Mouse (Mus musculus) adrenal gland (tissue): ENCODE measurements at regions not wholly inside any gene's neighbourhood (a gene's known extent, or its start where the extent isn't known, plus 50 kb on each side); places are given as distances from the start of the nearest gene placed in this dataset.

Experiments used
- intact Hi-C: fragments of 180-260 bp; cut with DNase I; formaldehyde crosslinking; loops from one replicate; pipeline ENCODE4 v1.15.1; 2025

GRCm38 (mm10) chr1:152313480-152313879 lies 73.0 kb downstream of the Tsen15 start:
- intact Hi-C loops, result no loop called here

DNA sequence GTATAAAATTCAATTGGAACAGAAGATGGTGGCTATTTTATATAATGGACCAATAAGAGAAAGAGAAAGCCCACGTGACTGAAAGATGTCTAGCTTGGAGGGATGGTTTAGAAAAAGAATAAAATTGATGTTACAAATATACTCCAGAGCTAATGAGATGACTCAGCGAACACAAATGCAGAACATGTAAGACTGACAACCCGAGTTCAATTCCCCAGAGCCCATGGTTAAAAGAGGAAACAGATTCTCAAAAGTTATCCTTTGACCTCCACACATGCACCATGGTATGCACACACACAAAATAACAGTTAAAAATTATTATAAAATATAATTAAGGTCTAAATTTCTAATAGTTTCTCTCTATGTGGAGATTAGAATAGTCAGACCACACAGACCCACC lies 81.0 kb downstream of the Tsen15 start:
- intact Hi-C loops, result no loop called here

GRCm38 (mm10) chr1:152304487-152305130 lies 81.9 kb downstream of the Tsen15 start:
- intact Hi-C loops, result no loop called here

GRCm38 (mm10) chr1:152301355-152301754 lies 85.1 kb downstream of the Tsen15 start:
- intact Hi-C loops, result no loop called here

- intact Hi-C loops, result loop anchor here (5.0 kb wide), 1 partner anchor 75 kb away; no protein-coding TSS in a partner anchor
Observed at GRCm38 (mm10) chr1:152292196-152292736, 94.2 kb downstream of the Tsen15 start.

- intact Hi-C loops, result loop anchor here (5.0 kb wide), 1 partner anchor 77 kb away; no protein-coding TSS in a partner anchor
Observed at GRCm38 (mm10) chr1:152290768-152291167, 95.7 kb downstream of the Tsen15 start.

DNA sequence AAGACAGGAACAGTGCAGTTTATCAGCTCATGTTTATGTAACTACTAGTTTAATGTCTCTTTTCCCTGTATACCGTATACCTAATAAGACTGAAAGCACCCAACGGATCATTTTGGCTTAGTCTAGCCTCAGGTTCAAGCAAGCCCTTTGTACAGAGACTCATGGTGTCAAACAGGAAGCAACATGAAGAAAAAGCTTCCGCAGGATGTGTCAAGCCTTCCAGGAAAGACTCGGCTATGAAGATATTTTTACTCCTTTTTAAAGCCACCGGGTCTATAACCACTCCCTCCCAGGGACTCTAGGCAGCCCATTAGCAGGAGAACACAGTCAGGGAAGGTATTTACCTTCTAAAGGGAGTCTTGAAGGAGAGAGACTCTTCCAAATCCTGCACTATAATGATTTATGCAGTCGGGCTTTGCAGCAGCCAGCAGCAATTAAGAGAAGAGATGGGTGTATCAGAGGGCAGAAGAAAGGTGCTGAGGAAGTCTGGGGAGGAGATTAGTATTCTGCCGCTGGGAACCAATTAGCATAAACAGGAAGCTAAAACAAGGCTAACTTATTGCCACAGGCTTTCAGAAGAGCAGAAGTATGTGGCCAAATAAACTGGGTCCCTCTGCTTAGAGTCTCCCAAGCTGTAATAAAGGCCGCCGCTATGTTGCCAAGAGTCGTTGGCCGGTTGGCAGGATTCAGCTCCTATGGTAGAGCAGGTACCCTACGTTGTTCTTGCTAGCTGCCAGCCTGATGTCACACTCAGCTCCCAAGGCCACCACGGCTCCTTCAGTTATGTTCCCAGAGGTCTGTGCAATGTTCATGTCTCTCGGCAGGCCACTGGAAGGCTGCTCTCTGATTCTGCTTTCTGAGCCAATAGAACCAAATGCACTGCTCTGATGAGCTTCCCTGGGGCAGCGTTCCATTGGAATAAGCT lies 98.7 kb downstream of the Tsen15 start:
- intact Hi-C loops, result loop anchor here (2.0 to 5.0 kb wide), 2 partner anchors 61 to 461 kb away; no protein-coding TSS in a partner anchor

DNA sequence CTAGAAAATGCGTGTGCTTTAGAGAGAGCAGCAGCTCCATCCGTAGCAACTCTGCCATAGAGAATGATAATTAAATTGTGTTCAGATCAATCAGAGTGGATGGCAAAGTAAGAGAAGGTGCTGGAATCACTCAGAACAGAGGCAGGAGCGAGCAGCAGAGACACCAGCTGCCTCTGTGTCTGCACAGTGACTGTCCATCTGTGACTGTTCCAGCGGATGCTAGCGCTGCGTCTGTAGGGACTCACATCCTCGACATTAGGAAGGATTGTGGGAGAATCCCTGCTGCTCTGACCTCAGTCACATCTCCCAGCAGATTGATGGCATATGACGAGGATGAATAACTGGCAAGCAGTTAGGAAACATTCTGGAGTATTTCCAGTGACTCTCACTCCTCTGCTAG lies 99.8 kb downstream of the Tsen15 start:
- intact Hi-C loops, result loop anchor here (2.0 to 5.0 kb wide), 2 partner anchors 59 to 460 kb away; no protein-coding TSS in a partner anchor

DNA sequence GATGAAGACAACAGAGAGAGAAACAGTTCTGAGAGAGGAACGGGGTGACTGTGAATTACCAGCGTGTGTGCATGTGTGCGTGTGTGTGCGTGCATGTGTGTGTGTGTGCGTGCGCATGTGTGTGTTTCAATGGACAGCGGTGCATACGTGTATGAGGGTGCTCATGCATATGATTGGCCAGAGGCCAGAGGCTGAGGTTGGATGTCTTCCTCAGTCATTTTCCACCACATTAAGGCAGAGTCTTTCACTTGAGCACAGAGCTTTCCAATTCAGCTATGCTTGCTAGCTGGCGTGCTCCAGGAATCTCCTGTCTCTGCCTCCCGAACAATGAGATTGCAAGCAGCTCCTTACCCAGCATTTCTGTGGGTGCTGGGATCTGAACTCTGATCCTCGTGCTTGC lies 104.4 kb downstream of the Tsen15 start:
- intact Hi-C loops, result no loop called here

DNA sequence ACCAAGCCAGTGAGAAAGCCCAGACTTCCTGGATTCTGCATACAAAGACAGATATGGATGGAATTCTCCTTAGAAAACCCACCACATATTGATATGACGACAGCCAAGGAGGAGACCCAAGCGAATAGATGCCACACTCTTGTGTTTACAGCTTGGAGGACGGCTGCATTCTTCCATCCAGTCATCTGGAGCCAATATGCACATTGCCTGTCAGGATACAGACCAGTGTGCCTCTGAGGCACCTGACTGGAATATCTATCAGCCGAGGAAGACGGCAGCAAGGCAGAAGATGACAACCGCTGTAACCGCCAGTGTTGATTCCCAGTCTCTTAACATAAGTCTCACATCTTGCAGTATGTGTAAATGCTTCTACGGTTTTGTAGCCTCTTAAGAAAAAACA lies 105.3 kb downstream of the Tsen15 start:
- intact Hi-C loops, result no loop called here

- intact Hi-C loops, result no loop called here
Observed at GRCm38 (mm10) chr1:152280014-152280413, 106.5 kb downstream of the Tsen15 start.

DNA sequence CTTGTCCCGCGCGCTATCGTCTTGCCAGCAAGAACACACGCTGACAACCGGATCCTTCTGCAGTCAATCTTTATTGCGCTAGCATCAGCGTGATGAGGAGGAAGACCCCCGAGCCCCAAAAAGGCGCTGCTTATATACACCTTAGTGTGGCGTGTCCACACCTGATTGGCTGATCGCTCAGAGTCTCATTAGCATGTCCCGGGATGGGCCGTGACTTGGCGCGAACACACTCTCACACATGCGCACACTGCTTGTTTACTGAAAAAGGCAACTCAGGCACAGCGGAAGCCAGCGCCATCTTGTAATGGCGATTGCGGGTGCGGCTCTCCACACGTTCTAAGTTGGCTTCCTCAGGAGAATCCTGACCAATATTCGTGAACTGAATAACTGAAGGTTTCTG lies 111.5 kb downstream of the Tsen15 start:
- intact Hi-C loops, result no loop called here

DNA sequence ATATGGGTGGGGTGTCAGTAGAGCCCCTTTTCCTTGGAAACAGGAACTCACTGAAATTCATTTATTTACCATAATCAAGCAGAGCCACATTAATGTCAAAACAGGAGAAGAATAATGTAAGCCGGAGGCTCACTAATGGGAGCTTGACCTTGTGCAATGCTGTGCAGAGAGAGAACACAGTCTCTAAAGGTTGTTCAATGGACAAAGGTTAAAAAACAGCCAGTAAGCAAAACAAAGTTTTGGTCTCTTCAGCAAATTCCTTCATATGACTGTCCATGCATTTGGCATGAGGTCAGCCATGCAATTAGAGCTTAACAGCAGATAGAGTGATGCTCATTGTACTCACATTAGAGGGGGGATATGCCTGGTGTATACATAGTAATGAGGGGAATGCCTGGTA lies 113.1 kb downstream of the Tsen15 start:
- intact Hi-C loops, result no loop called here

GRCm38 (mm10) chr1:152269936-152270702 lies 116.4 kb downstream of the Tsen15 start:
- intact Hi-C loops, result no loop called here

DNA sequence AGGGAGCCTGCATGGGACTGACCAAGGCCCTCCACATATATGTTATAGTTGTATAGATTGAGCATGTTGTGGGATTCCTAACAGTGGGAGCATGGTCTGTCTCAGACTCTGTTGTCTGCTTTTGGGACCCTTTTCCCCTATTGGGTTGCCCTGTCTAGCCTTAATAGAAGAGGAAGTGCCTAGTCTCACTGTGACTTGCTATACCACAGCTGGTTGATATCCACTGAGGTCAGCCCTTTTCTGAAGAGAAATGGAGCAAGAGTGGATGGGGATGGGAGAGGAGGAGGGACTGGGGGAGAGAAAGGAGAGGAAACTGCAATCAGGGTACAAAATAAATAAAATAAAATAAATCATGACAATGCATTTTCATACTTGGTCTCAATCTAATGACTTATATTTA lies 120.1 kb downstream of the Tsen15 start:
- intact Hi-C loops, result no loop called here

DNA sequence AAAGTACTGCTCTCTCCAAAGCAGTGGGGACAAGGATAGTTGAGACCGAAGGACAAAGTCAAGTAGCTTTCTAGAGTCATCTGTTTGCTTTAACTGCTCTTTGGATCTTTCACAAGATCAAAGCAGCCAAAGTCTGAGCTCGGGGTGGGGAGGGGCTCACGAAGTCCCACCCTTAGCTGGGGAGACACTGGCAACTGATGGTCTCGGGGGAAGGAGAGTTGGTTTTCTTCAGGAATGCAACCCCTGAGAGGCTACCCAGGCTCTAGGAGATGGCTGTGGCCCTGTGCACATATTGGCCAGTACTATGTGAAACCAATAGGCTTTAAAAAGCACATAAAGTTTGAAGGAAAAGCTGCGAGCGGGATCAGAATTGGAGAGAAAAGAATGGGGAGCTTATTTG lies 121.5 kb downstream of the Tsen15 start:
- intact Hi-C loops, result no loop called here

DNA sequence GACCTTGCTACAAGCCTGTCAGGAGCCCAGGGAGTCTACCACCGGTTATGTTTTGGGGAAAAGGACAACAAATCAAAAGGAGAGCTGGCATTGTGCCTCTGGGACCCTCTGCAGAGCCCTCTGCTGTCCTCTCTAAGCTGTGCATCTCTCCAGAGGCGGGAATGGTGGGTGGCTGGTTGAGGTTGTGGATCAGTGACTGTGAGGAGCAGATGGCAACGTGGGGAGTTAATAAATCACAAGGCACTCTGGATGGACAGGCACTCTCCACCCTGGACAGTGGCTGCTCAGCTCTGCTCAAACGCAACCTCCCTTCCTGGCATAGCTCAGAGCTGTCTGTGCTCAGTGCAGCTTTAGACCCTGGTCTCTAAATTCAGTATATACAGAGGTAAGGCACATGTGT lies 125.0 kb downstream of the Tsen15 start:
- intact Hi-C loops, result no loop called here

DNA sequence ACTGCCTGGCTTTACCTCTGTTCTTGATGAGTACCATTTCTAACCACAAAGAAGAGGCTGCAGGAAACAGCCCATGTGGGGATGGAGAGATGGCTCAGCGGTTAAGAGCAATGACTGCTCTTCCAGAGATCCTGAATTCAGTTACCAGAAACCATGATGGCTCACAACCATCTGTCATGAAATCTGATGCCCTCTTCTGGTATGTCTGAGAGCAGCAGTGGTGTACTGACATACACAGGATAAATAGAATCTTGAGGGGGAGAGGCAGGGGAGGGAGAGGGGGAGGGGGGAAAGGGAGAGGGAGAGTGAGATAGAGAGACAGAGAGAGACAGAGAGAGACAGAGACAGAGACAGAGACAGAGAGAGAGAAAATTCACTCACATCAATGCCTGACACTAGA lies 125.5 kb downstream of the Tsen15 start:
- intact Hi-C loops, result no loop called here

DNA sequence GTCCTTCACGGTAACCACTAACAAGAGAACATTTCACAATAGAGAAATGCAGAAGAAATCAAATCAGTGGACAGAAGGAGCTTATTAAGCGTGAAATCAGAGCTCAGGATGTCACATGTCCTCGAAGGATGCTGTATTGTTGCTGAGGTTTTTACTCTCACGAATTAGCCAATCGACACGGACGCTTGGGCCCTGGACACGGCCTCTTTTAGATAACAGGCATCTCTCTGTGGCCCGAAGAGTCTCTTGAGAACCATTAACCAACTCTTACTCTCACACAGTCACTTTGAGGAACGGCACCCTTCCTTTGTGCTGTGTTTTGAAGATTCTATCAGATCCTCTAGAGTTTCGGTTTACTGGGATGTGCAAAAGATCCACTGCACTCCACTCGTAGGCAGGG lies 128.2 kb downstream of the Tsen15 start:
- intact Hi-C loops, result no loop called here

DNA sequence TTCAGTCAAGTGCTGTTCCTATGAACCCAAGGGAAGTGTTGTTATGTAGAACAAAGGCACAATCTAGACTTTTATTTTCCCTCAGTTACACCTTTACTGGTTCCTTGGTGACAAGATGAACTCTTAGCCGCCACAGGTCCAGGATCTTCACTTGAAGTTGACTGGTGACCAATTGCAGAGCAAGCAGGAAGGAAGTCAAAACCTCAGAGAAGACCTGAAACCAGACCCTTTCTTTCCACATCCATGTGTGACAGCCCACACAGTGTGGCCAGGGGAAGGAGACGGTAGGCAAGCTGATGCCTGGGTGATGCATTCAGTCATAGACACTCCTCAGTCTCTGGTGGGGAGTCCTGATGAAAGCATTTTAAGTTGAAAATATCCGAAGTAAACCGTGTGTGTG lies 132.6 kb downstream of the Tsen15 start:
- intact Hi-C loops, result no loop called here

DNA sequence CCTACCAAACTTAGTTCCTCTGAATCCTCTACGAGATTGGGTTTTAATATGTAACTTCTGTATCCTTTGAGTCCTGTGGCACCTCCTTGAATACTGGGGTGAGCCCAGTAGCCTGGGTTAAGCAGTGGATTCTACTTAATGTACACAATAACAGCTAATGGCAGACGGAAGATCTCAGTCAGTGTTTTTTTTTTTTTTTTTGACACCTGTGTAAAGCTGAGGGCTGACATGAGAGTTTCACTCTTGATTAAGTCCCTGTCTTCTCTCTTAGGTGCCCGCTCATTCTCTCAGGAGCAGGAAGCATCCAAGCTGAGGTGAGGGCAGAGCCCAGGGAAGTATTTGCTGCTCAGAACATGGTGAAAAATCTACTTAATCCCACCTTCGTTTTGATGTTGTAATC lies 133.0 kb downstream of the Tsen15 start:
- intact Hi-C loops, result no loop called here
